Mouse (Mus musculus): Measurements from ENCODE around the gene Zmynd15. TPM values are rescaled to one million over a fixed set of nuclear protein-coding genes. Genes with fewer than 3 reads are reported as not detected.

The Zmynd15 gene
- total RNA-seq, 2 experiments from 2014 or later, result 0.37 to 0.42 TPM

DNA sequence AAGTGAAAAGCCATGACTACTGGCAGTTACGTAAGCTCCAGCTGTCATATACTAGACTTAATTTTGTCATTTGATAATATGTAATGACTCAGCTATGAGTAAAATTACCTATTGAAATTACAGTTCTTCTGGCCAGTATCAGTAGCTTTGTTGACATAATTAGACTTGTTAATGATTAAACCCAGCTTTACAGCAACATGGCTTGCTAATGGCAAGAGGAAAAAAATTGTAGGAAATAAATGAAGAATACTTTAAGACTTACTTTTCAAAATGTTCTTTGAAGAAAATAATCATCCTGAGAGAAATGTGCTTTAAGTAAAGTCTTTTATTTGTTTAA, 41.2 kb downstream of the Zmynd15 start:
- no peak for DNase-seq (ENCODE audit: extremely low spot score in 1 of 2, low spot score in 1 of 2)

DNA sequence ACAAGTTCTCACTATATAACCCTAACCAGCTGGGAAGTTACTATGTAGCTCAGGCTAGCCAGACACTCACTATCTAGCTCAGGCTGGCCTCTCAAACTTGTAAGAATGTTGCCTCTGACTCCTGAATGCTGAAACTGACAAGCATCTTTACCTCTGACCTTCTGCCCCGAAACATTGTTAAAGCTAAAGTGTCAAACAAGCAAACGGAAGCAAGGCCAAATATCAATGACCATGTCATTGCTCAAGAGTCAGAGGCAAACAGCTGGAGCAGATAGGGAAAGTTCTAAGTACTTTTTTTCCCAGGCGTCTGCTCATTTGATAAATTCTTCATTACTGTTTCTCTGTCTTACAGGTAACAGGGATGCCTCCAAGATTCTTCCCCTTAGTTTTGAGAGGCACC, 42.8 kb downstream of the Zmynd15 start:
- DNase-seq (ENCODE audit: extremely low spot score in 1 of 2, low spot score in 1 of 2), result no peak

DNA sequence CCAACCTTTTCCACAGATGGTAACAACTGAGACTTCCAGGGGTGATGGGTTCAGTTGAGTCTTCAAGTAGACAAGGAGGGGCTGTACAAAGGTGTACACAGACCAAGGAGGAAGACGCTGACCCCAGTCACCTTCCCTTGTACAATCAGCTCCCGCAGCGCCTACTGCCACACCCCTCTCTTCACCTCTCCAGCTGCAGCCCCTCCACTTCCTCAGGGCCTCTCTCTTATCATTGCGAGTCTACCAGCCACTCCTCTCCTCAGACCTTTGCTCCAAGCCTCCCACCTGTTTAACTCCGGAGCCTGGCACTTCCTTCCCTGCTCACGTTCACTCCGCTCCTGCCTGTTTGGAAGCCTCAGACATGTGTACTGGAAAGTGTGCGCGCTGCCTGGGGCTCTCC, 45.7 kb downstream of the Zmynd15 start, which contains the start of gene Tm4sf5:
Tm4sf5 (plus strand) TSS at position 275 of the 400 bp plus-strand sequence.
- no peak for DNase-seq (ENCODE audit: extremely low spot score in 1 of 2, low spot score in 1 of 2)

DNA sequence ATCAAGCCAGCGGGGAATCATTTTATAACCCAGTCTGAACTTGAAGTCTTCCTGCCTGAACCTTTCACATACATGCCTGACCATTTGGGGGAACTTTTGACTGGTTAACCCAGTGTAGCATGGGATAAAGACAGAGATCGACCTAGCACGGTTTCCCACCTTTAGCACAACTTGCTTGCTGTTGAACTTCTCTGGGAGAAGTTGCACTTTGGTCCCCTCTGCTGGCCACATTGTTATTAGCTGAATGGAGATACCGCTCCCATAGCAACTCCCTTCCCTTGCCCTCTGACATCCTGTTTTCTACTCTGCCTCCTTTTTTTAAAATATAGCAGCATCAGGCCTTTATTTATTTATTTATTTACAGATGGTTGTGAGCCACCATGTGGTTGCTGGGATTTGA, 47.2 kb downstream of the Zmynd15 start:
- peak in 1 of 2 experiments; percentile 69 for DNase-seq (ENCODE audit: extremely low spot score in 1 of 2, low spot score in 1 of 2)

DNA sequence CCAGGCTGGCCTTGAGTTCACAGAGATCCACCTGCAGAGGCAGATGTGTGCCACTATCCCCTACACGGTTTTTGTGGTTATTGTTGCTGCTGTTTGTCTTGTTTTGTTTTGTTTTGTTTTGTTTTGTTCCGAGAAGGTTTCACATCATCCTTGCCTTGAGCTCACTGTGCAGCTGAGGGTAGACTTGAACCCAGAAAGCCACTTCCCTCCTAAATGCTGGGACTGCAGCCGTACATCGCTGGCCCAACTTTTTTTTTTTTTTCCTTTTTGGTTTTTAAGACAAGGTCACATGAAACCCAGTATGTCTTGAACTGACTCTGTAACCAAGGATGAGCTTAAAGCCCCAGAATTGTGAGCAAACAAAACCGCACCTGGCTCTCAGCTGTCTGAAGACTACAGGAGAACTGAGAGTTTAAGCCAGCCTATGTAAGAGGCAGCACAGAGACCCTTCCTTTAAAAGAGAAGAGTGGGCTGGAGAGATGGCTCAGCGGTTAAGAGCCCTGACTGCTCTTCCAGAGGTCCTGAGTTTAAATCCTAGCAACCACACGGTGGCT, 47.8 kb downstream of the Zmynd15 start:
- no peak for DNase-seq (ENCODE audit: extremely low spot score in 1 of 2, low spot score in 1 of 2)

DNA sequence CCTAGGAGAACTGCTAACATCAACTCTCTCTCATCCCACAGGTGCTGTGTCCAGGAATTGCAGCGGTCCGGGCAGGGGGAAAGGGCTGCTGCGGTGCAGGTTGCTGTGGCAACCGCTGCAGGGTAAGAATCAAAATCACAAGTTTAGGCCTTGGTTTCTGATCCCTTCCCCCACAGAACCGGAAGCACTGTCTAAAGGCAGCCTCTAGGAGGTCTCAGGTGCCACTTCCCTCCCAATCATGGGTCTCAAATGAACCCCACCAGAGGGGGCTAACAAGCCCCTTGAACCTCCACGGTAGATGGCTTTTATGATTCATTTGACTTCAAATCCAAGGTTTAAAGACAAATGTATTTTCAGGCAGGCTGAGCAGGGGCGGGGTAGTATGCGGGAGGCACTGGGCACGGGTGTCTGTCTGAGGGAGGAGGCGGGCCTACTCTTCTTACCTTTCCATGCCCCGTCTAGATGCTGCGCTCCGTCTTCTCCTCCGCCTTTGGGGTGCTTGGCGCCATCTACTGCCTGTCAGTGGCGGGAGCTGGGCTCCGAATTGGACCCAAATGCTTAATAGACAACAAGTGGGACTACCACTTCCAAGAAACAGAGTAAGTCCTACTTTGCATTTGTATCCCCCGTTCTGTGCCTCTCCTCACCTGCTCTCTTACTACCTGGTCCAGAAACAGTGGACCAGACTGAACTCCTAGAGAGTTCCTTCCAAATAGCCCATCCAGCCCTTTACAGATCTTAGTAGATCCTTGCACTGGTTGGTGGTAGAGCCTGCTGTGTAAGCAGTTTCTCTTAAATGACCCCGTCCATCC, 50.7 kb downstream of the Zmynd15 start:
- DNase-seq (ENCODE audit: extremely low spot score in 1 of 2, low spot score in 1 of 2), result peak in 1 of 2 experiments; percentile 45

DNA sequence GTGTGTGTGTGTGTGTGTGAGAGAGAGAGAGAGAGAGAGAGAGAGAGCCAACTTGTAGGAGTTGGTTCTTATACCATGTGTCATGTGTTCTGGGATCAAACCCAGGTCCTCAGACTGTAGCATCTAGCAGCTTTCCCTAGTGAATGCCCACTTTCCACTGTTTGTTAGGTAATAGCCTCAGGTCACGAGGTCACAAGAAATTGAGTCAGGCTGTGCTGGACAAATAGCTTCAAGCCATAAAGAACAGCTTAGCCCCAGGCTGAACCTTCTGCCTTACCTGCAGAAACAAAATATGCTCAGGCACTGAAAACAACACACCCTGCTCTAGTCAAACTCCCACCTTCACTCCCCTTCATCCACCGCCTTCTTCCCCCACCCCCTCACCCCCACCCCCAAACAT, 52.0 kb downstream of the Zmynd15 start:
- DNase-seq (ENCODE audit: extremely low spot score in 1 of 2, low spot score in 1 of 2), result no peak

DNA sequence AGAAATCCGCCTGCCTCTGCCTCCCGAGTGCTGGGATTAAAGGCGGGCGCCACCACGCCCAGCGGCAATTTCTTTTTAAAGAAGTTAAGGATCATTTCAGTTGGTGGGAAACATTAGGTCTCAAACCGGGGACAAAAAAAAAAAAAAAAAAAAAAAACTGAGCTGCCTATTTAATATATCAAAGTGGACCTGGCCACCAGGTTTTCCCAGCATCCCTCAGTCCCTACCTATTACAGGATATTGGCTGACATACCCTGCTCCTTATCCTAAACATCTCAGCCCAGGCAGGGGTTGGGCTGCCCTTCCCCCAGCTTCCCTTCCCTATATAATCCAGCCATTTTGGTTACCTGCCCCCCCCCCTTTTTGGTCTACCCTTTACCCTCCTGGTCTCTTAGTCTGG, 52.6 kb downstream of the Zmynd15 start:
- no peak for DNase-seq (ENCODE audit: extremely low spot score in 1 of 2, low spot score in 1 of 2)

DNA sequence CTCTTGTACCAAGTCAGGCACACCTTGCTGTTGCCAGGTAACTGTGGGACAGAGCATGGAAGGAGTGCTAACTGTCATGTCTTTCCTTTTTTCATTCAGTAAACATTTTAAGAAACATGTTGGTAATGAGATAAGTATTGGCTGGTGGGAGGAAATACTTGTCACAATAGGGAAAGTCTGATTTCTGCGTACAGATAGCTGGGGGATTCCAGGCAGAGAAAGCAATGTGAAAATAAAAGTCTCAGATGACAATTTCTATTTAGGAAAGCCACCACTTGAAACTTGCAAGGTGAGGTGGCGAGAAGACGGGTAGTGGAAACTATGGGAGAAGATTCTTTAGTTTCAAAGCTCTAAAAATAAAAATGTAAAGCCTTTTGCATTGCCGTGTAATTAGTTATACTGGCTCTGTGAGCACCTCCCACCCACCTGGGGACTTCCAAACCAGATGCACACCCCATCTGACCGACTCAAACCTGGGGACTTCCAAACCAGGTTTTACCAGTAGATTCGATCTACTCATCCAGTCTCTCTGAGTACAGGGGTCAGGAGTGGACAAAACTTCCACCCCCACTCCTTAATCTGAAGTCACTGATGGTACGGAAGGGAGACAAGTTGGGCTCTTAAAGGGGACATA, 53.6 kb downstream of the Zmynd15 start:
- DNase-seq (ENCODE audit: extremely low spot score in 1 of 2, low spot score in 1 of 2), result no peak

DNA sequence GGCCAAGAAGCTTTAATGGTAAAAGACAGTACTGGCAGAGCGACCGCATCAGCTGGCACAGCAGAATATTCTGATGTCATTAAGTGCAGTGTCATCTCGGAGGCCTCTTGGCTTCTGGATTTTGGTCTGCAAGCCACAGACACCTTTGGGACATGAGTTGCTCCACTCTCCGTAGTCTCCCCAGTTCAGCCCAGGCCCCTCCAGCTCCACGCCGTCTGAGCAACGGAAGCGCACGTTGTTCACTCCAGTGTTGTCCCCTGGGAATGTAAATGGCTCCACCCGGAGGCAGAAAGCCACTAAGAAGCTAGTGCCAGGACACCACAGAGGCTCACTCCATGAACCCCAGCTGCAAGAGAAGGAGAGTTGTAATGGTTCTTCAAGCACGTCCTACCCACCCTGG, 54.3 kb downstream of the Zmynd15 start:
- DNase-seq (ENCODE audit: extremely low spot score in 1 of 2, low spot score in 1 of 2), result no peak

DNA sequence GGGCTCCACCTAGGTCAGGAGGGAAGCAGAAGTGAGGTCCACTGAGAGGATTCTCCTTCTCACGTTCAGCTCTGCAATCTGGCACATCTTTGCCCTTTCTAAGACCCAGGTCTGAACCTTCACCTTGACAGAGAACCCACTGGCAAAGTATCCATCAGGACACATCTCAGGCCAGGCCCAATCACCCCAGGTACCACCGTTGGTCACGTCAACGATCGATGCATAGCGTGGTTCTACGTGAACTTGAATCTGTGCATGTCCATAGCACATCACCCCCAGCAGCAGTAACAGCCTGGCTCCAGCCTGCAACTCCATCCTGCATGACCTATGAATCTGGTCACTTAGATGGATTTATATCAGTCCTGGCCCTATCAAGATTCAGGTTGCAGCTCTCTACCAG, 55.1 kb downstream of the Zmynd15 start, which contains the start of gene Vmo1:
Vmo1 (minus strand) TSS at position 329 of the 400 bp plus-strand sequence.
- no peak for DNase-seq (ENCODE audit: extremely low spot score in 1 of 2, low spot score in 1 of 2)

Small RNA genes within 50 kb of the gene (microRNA-seq; reads per million reads assigned to microRNA genes)
- gene Mir7115, result 3.1 to 3.6 reads per million in 2 experiments

Other genes starting within 250 kb of the Zmynd15 start
- 10 to 100 TPM; 28.1 to 39.2 TPM for gene Slc16a11, start 246.7 kb upstream of the Zmynd15 start, total RNA-seq (2021)
- 10 to 100 TPM in 1 of 2 experiments, 1 to 10 TPM in 1; 7.0 to 10.0 TPM for gene Slc16a13, start 238.4 kb upstream of the Zmynd15 start, total RNA-seq (2021)
- 1 to 10 TPM; 1.2 to 2.1 TPM for gene Bcl6b, start 229.6 kb upstream of the Zmynd15 start, total RNA-seq (2021)
- gene 0610010K14Rik, start 221.5 kb upstream of the Zmynd15 start, total RNA-seq (2021), result 10 to 100 TPM; 50.6 to 55.6 TPM
- 1 to 10 TPM; 3.2 to 4.5 TPM for gene Gm21988, start 219.6 kb upstream of the Zmynd15 start, total RNA-seq (2021)
- gene Rnasek, start 219.6 kb upstream of the Zmynd15 start, total RNA-seq (2021), result 100 to 1,000 TPM; 310 to 312 TPM
- gene Alox12, start 204.1 kb upstream of the Zmynd15 start, total RNA-seq (2021), result under 1 TPM in 1 of 2 experiments, not detected in 1; 0.20 TPM
- gene Alox12e, start 136.8 kb upstream of the Zmynd15 start, total RNA-seq (2021), result not detected
- not detected for gene Alox15, start 107.4 kb upstream of the Zmynd15 start, total RNA-seq (2021)
- gene Pelp1, start 49.4 kb upstream of the Zmynd15 start, total RNA-seq (2021), result 10 to 100 TPM; 32.8 to 34.3 TPM
- gene Arrb2, start 26.8 kb upstream of the Zmynd15 start, total RNA-seq (2021), result 100 to 1,000 TPM in 1 of 2 experiments, 10 to 100 TPM in 1; 90.7 to 104 TPM
- 10 to 100 TPM; 15.5 to 17.4 TPM for gene Med11, start 7.5 kb upstream of the Zmynd15 start, total RNA-seq (2021)
- 1 to 10 TPM in 1 of 2 experiments, under 1 TPM in 1; 0.62 to 1.1 TPM for gene Cxcl16, start 551 bp downstream of the Zmynd15 start, total RNA-seq (2021)
- gene Tm4sf5, start 45.8 kb downstream of the Zmynd15 start, total RNA-seq (2021), result under 1 TPM; 0.47 to 0.61 TPM
- gene Vmo1, start 55.2 kb downstream of the Zmynd15 start, total RNA-seq (2021), result not detected
- gene Gltpd2, start 59.8 kb downstream of the Zmynd15 start, total RNA-seq (2021), result not detected
- gene Psmb6, start 65.9 kb downstream of the Zmynd15 start, total RNA-seq (2021), result 100 to 1,000 TPM; 178 to 211 TPM
- gene Gm40193, start 73.5 kb downstream of the Zmynd15 start, total RNA-seq (2021), result not detected
- 10 to 100 TPM; 16.2 to 18.9 TPM for gene Pld2, start 80.6 kb downstream of the Zmynd15 start, total RNA-seq (2021)
- 100 to 1,000 TPM; 434 to 488 TPM for gene Mink1, start 103.4 kb downstream of the Zmynd15 start, total RNA-seq (2021)
- gene 4930544D05Rik, start 156.4 kb downstream of the Zmynd15 start, total RNA-seq (2021), result under 1 TPM in 1 of 2 experiments, not detected in 1; 0.66 TPM
- under 1 TPM in 1 of 2 experiments, not detected in 1; 0.44 TPM for gene Chrne, start 159.8 kb downstream of the Zmynd15 start, total RNA-seq (2021)
- gene Gp1ba, start 179.7 kb downstream of the Zmynd15 start, total RNA-seq (2021), result not detected
- gene Rnf167, start 187.8 kb downstream of the Zmynd15 start, total RNA-seq (2021), result 10 to 100 TPM; 86.9 to 87.6 TPM
- gene Slc25a11, start 188.0 kb downstream of the Zmynd15 start, total RNA-seq (2021), result 100 to 1,000 TPM; 127 to 129 TPM
- 100 to 1,000 TPM; 376 to 385 TPM for gene Pfn1, start 195.2 kb downstream of the Zmynd15 start, total RNA-seq (2021)
- 1 to 10 TPM; 7.2 to 8.2 TPM for gene Eno3, start 197.8 kb downstream of the Zmynd15 start, total RNA-seq (2021)
- 10 to 100 TPM; 48.7 to 48.8 TPM for gene Spag7, start 210.0 kb downstream of the Zmynd15 start, total RNA-seq (2021)
- 100 to 1,000 TPM; 326 to 389 TPM for gene Camta2, start 228.7 kb downstream of the Zmynd15 start, total RNA-seq (2021)
- gene Inca1, start 240.7 kb downstream of the Zmynd15 start, total RNA-seq (2021), result 1 to 10 TPM; 3.1 to 3.4 TPM
- 10 to 100 TPM; 71.5 to 78.9 TPM for gene Kif1c, start 241.1 kb downstream of the Zmynd15 start, total RNA-seq (2021)